Mouse (Mus musculus): ENCODE data around the gene Sp1.
A peak's percentile ranks its signal among the peaks of the same experiment; 100 is the strongest.

GRCm38 (mm10) chr15:102470183-102470604 lies 64.3 kb downstream of the Sp1 start, which contains the start of gene Pcbp2:
- TF ChIP-seq POLR2A (IDR thresholded peaks at IDR 0.05; ENCODE audit: insufficient read length, low read depth), result peak; percentile 64
- no peak for TF ChIP-seq MAX (IDR thresholded peaks at IDR 0.05; ENCODE audit: low read depth)
- TF ChIP-seq MYOG (IDR thresholded peaks at IDR 0.05; ENCODE audit: control insufficient read depth in 1 of 3, insufficient read depth in 1 of 3, insufficient read length in 2 of 3, low read depth in 2 of 3), result peak in 2 of 3 experiments; percentile 15 to 64
- TF ChIP-seq E2F4 (IDR thresholded peaks at IDR 0.05; ENCODE audit: insufficient read depth), result peak; percentile 52
- TF ChIP-seq TCF12 (IDR thresholded peaks at IDR 0.05; ENCODE audit: insufficient read depth, poor library complexity, severe bottlenecking), result no peak
- no peak for TF ChIP-seq CEBPB (IDR thresholded peaks at IDR 0.05; ENCODE audit: insufficient read depth, poor library complexity, severe bottlenecking)
